Mouse (Mus musculus): Measurements from ENCODE around the gene Aurkaip1. TPM values are rescaled to one million over a fixed set of nuclear protein-coding genes. Genes with fewer than 3 reads are reported as not detected.
"Not testable (repeated sequence)": the region's sequence is repeated elsewhere in the genome, so short reads cannot be mapped to it uniquely, and the experiment has no call there.

The Aurkaip1 gene
- polyA plus RNA-seq (2012; rRNA removed): 113 and 159 TPM in 2 replicates

DNA sequence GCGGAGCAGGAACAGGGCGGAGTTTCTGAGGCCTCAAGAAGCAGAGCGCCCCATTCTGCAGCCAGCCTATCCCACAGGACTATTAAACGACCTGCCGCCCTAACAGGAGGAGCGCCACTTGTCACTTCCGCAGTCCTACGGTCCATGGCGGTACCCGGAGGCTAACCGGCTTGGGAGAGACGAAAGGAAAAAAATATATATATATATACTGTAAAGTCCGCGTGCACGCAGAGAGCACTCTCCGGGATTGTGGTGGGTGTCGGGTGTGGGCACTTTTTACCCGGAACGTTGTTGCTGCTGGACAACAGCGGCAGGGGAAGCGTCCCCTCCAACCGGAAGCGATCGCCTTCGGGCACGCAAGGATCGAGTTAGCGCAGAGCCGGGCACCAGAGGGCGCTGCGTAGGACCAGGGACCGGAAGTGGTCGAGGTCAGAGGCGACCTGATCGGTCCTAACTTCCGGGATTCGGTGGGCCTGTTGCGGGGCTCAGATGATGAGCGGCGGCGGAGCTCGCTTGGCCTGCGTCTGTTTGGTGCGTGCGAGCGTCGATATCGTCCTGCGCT, at the start of gene Aurkaip1:
Gene Aurkaip1 (plus strand): TSS at position 68 of the 562 bp plus-strand sequence.
- WGBS: under 1% methylated on average over 49 of the region's 49 CpGs
- Histone ChIP-seq H3K27me3 (ENCODE audit: control insufficient read depth, insufficient read depth, low read length) (no peaks in the 10 kb centered on the region), H3K27ac (ENCODE audit: insufficient read depth, low read depth, low read length) (peak within 1 kb of the TSS; percentile 71), H3K4me3 (ENCODE audit: low read depth, low read length) (peak within 1 kb of the TSS; percentile 80), H3K36me3 (ENCODE audit: control insufficient read depth, insufficient read depth, low read length) (peaks cover 9% of the 10 kb centered on the region; the same call in 1 of the 2 replicates), H3K4me1 (ENCODE audit: control insufficient read depth, insufficient read depth, insufficient read length, low read length) (peaks cover 13% of the 10 kb centered on the region)
- no peak; the same call in 1 of the 2 replicates for TF ChIP-seq POLR2A (IDR thresholded peaks at IDR 0.05; ENCODE audit: low read depth, low read length)
- peak; percentile 76; the same call in 1 of the 2 replicates for TF ChIP-seq CTCF (IDR thresholded peaks at IDR 0.05; ENCODE audit: extremely low read depth, insufficient read length, insufficient replicate concordance, low read depth, low read length)

DNA sequence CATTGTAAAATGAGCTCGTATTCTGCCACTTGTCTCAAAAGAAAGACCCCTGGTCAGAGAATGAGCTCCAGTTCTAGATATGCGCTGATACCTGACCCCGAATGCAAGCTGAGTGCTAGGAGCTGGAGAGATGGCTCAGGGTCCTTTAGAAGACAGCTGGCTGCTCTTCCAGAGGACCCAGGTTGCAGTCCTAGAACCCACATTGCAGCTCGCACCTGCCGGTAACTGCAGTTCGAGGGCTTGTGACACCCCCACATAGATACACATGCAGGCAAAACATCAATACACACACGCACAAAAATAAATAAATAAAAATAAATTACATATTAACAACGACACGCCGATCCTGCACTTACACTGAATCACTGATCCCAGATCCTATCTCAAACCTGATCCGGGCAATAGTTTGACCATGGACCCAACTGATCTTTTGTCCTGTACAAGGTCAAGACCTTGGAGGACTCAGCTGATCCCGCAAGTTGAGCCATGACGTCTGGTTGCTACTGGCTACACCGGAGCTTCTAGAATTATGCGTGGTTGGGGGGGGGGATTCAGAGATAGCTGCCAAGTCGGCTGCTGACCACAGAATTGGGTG, 47.5 kb upstream of the Aurkaip1 start:
- TF ChIP-seq POLR2A (IDR thresholded peaks at IDR 0.05; ENCODE audit: low read depth, low read length): no peak
- TF ChIP-seq CTCF (IDR thresholded peaks at IDR 0.05; ENCODE audit: extremely low read depth, insufficient read length, insufficient replicate concordance, low read depth, low read length): no peak
- peak overlapping the region; percentile 93 for H3K4me3 ChIP-seq (ENCODE audit: low read depth, low read length)
- peak overlapping the region; percentile 90 for H3K27ac ChIP-seq (ENCODE audit: insufficient read depth, low read depth, low read length)
- WGBS: 21% methylated on average over 16 of the region's 16 CpGs
- peaks cover 7% of the 10 kb centered on the region; the same call in 1 of the 2 replicates for H3K4me1 ChIP-seq (ENCODE audit: control insufficient read depth, insufficient read depth, insufficient read length, low read length)
- H3K36me3 ChIP-seq (ENCODE audit: control insufficient read depth, insufficient read depth, low read length): no peaks in the 10 kb centered on the region
- H3K27me3 ChIP-seq (ENCODE audit: control insufficient read depth, insufficient read depth, low read length): no peaks in the 10 kb centered on the region

DNA sequence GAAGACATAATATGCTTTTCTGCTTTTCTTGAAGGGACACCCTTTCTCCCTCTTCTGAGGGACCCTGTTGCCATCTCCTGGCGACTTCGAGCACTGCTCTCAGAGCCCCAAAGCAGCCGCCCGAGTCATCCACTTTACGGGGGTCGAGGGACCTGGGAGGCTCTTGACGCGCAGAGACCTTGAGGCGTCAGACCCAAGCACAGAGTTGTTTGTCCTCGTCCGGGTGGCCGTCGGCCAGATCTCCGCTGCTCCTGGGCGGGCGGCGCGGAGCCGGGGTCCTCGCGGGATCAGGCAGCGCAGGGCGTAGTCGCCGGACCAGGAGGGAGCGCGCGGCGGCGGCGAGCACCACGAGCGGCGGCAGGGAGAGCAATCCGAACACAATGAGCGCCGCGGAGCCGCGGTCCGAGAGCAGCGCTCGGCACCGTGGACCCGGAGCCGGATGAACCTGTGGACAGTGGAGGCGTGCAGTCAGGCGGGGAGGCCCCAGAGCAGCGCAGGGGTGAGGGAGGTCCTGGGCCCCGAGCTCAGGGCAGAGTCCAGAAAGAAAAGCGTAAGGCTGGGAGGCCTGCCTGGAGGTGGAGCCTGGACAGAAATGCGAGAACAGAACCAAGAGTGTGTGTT, 46.9 kb upstream of the Aurkaip1 start:
- H3K27ac ChIP-seq (ENCODE audit: insufficient read depth, low read depth, low read length): peak overlapping the region; percentile 90
- no peaks in the 10 kb centered on the region for H3K27me3 ChIP-seq (ENCODE audit: control insufficient read depth, insufficient read depth, low read length)
- peak overlapping the region; percentile 93 for H3K4me3 ChIP-seq (ENCODE audit: low read depth, low read length)
- H3K36me3 ChIP-seq (ENCODE audit: control insufficient read depth, insufficient read depth, low read length): no peaks in the 10 kb centered on the region
- peaks cover 5% of the 10 kb centered on the region; the same call in 1 of the 2 replicates for H3K4me1 ChIP-seq (ENCODE audit: control insufficient read depth, insufficient read depth, insufficient read length, low read length)
- TF ChIP-seq POLR2A (IDR thresholded peaks at IDR 0.05; ENCODE audit: low read depth, low read length) (peak; percentile 84), CTCF (IDR thresholded peaks at IDR 0.05; ENCODE audit: extremely low read depth, insufficient read length, insufficient replicate concordance, low read depth, low read length) (peak; percentile 80)
- WGBS: 0% methylated on average over 52 of the region's 52 CpGs

DNA sequence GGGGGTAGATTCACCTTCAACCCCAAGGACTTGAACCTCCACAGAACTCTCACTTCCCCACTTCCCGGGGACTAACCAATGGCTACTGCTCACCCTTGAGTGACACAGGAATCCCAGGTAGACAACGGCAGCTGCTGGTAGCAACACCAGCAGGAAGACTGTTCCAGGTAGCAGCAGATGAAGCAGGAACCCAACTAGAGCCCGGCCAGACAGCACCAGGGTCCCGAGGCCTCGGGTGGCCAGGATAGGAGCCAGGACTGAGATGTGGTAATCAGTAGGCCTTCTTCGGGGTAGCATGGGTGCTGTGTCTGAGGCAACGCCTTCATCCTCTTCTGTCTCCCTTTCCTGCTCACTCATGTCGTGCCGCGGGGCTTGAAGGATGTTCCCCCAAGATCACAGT, 45.8 kb upstream of the Aurkaip1 start:
- H3K4me1 ChIP-seq (ENCODE audit: control insufficient read depth, insufficient read depth, insufficient read length, low read length): peaks cover 5% of the 10 kb centered on the region; the same call in 1 of the 2 replicates
- no peak overlapping the region for H3K4me3 ChIP-seq (ENCODE audit: low read depth, low read length)
- H3K27ac ChIP-seq (ENCODE audit: insufficient read depth, low read depth, low read length): no peak overlapping the region
- H3K27me3 ChIP-seq (ENCODE audit: control insufficient read depth, insufficient read depth, low read length): no peaks in the 10 kb centered on the region
- no peak for TF ChIP-seq POLR2A (IDR thresholded peaks at IDR 0.05; ENCODE audit: low read depth, low read length)
- 81% methylated on average over 10 of the region's 10 CpGs for WGBS
- no peaks in the 10 kb centered on the region for H3K36me3 ChIP-seq (ENCODE audit: control insufficient read depth, insufficient read depth, low read length)

DNA sequence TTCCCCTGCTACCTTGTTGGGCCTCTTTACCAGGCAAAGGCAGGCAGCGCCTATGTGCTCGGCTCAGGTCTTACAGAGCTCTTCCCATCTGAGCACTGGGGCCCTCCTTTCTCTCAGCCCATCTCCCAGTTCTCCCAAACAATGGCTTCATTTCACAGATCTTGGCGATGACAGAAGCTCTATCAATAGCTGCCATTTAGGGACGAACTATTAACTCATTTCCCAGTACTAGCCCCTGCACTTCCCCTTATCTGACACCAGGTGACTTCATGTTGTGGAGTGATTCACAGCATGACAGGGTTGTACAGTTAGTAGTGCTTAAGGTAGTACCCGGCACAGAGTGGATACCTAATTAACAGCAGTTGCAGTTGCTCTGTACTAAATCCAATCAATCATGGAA, 45.3 kb upstream of the Aurkaip1 start, which contains the start of gene Tmem88b:
Gene Tmem88b (minus strand): TSS at position 56 of the 400 bp plus-strand sequence.
- WGBS: 75% methylated on average over 5 of the region's 5 CpGs
- no peaks in the 10 kb centered on the region for H3K36me3 ChIP-seq (ENCODE audit: control insufficient read depth, insufficient read depth, low read length)
- 0 out of 2 replicates have a peak within 1 kb of the TSS, but pooled peaks have one; percentile 90 for H3K27ac ChIP-seq (ENCODE audit: insufficient read depth, low read depth, low read length)
- H3K27me3 ChIP-seq (ENCODE audit: control insufficient read depth, insufficient read depth, low read length): no peaks in the 10 kb centered on the region
- peaks cover 5% of the 10 kb centered on the region; the same call in 1 of the 2 replicates for H3K4me1 ChIP-seq (ENCODE audit: control insufficient read depth, insufficient read depth, insufficient read length, low read length)
- TF ChIP-seq CTCF (IDR thresholded peaks at IDR 0.05; ENCODE audit: extremely low read depth, insufficient read length, insufficient replicate concordance, low read depth, low read length) (no peak), POLR2A (IDR thresholded peaks at IDR 0.05; ENCODE audit: low read depth, low read length) (no peak)
- H3K4me3 ChIP-seq (ENCODE audit: low read depth, low read length): no peak within 1 kb of the TSS

DNA sequence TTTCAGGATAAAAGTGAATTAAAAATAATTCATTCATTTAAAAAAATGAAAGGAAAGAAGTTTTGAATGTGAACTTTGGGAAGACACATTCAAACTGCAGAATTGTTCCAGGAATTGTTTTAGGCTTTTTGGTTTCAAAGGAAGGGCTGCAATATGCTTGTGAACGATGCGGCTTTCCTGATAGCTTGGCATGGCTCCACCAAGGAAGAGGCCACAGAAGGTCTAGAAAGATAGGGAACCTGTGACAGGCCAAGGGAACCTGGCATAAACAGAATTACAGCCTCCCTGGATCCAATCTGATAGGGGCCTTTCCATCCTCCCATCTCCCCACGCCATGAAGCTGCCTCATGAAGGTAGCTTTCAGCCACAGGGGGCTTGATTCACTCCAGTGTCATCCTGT, 42.8 kb upstream of the Aurkaip1 start:
- WGBS: 29% methylated on average over 3 of the region's 3 CpGs
- Histone ChIP-seq H3K27ac (ENCODE audit: insufficient read depth, low read depth, low read length) (no peak overlapping the region), H3K4me3 (ENCODE audit: low read depth, low read length) (no peak overlapping the region), H3K27me3 (ENCODE audit: control insufficient read depth, insufficient read depth, low read length) (no peaks in the 10 kb centered on the region), H3K4me1 (ENCODE audit: control insufficient read depth, insufficient read depth, insufficient read length, low read length) (peaks cover 5% of the 10 kb centered on the region; the same call in 1 of the 2 replicates), H3K36me3 (ENCODE audit: control insufficient read depth, insufficient read depth, low read length) (no peaks in the 10 kb centered on the region)
- TF ChIP-seq CTCF (IDR thresholded peaks at IDR 0.05; ENCODE audit: extremely low read depth, insufficient read length, insufficient replicate concordance, low read depth, low read length): no peak
- TF ChIP-seq POLR2A (IDR thresholded peaks at IDR 0.05; ENCODE audit: low read depth, low read length): no peak

DNA sequence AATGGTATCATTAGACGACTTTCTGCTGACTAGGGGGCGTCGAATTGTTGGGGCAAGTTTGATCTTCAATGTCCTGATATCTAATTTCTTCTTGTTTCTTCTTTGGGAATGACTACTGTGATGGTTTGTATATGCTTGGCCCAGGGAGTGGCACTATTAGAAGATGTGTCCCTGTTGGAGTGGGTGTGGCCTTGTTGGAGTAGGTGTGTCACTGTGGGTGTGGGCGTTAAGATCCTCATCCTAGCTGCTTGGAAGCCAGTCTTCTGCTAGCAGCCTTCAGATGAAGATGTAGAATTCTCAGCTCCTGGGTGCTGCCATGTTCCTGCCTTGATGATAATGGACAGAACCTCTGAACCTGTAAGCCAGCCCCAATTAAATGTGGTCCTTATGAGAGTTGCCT, 42.2 kb upstream of the Aurkaip1 start:
- not testable (repeated sequence) for H3K36me3 ChIP-seq (ENCODE audit: control insufficient read depth, insufficient read depth, low read length); H3K4me3 ChIP-seq (ENCODE audit: low read depth, low read length); H3K27me3 ChIP-seq (ENCODE audit: control insufficient read depth, insufficient read depth, low read length); H3K27ac ChIP-seq (ENCODE audit: insufficient read depth, low read depth, low read length); H3K4me1 ChIP-seq (ENCODE audit: control insufficient read depth, insufficient read depth, insufficient read length, low read length)
- WGBS: 76% methylated on average over 4 of the region's 4 CpGs
